Mouse (Mus musculus): ENCODE data around the gene Psmc6. TPM values are rescaled to one million over a fixed set of nuclear protein-coding genes. Genes with fewer than 3 reads are reported as not detected.

Gene Psmc6
- 100 to 1,000 TPM; 116 to 134 TPM for total RNA-seq (2021)
- long read RNA-seq, experiment 1, transcript Psmc6-201 (14 exons, 2,234 nt): major isoform, 134 of 145 reads
- long read RNA-seq, experiment 1, partial matches to known transcripts: 7 of 145 reads
- long read RNA-seq, experiment 1, other reads (novel, unspliced or antisense): 4 of 145 reads
- long read RNA-seq, experiment 2, transcript Psmc6-201 (14 exons, 2,234 nt): major isoform, 122 of 127 reads
- long read RNA-seq, experiment 2, partial matches to known transcripts: 3 of 127 reads
- long read RNA-seq, experiment 2, other reads (novel, unspliced or antisense): 2 of 127 reads

GRCm38 (mm10) chr14:45329589-45330181 lies at the start of gene Psmc6:
Gene Psmc6, plus strand, starts transcription at chr14:45329788.
- peak; percentile 80 to 89 for DNase-seq (ENCODE audit: low spot score in 2 of 2)

GRCm38 (mm10) chr14:45282066-45282465 lies 47.5 kb upstream of the Psmc6 start:
- DNase-seq (ENCODE audit: low spot score in 2 of 2): no peak

DNA sequence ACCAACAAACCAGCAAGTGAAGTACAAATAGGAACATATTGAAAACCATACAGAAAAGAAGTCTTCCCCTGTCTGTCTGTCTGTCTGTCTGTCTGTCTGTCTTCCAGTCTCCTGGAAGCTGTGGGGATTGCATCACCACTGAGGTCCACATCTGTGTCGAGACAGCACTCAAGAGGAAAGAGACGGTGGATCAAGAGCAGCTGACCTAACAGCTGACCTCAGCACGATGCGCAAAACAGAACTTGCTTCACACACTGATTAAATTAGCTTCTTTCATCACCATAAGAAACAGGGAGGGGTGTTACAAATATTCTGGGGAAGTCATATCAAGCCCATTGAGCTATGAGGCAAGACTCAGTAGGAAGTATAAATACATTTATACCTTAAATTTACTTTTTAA lies 38.0 kb upstream of the Psmc6 start:
- no peak for DNase-seq (ENCODE audit: low spot score in 2 of 2)

GRCm38 (mm10) chr14:45303939-45304338 lies 25.6 kb upstream of the Psmc6 start:
- no peak for DNase-seq (ENCODE audit: low spot score in 2 of 2)

DNA sequence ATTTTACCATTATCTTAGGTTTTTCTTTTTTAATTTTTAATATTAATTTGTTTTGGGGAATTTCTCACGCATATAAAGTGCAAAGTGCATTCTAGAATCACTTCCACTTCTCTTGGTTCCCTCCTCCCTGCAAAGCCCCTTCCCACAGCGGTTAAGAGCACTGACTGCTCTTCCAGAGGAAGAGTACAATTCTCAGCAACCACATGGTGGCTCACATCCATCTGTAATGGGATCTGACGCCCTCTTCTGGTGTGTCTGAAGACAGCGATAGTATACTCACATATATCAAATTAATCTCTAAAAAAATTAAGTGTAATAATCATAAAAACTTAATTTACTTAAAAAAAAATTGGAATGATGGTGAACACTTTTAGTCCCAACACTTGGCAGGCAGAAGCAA lies 25.2 kb upstream of the Psmc6 start:
- no peak for DNase-seq (ENCODE audit: low spot score in 2 of 2)

- DNase-seq (ENCODE audit: low spot score in 2 of 2): no peak
Observed at GRCm38 (mm10) chr14:45305852-45306251, 23.7 kb upstream of the Psmc6 start.

DNA sequence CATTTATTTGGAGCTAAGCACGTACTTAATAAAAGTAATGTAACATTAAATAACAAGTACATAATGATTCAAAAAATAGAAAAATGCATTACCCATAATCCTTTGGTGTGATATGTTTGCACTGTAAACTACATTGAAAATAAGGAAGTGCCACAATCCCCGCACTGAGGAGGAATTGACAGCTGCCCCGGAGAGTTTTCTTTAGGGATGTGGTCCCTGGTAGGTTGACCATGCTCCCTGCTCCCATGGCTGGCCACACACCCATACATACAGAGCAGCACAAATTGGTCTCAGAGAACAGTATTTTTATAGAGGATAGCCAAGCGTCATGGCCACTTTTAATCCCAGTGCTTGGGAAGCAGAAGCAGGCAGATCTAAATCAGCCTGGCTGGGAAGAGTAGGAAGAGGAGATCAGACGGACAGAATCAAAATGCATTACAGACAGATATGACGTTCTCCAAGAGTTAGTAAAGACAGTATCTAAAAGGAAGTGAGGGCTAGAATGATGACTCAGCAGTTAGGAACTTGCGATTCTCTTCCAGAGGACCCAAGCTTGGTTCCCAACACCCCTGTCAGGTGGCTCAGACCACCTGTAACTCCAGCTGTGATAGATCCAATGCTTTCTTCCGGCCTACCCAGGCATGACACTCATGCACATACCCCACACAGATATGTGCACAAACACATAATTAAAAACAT lies 21.8 kb upstream of the Psmc6 start:
- DNase-seq (ENCODE audit: low spot score in 2 of 2): no peak

DNA sequence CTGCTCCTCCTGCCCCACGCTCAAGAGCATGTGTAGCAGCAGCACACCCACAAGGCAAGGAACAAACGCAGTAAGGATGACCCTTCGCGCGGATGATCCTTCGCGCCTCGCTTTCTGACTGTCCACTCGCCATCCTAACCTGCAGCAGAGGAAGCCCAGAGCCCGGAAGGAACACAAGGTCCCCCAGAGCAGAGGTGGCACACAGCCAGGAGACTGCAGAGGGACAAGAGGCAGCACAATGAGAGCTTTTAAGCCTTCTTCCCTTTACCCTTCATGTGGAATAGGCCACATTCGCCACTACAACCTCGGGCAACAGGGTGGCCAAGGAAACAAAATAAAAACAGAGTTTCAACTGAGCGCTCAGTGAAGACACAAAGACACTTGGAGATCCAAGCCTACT lies 19.9 kb upstream of the Psmc6 start:
- DNase-seq (ENCODE audit: low spot score in 2 of 2): no peak

GRCm38 (mm10) chr14:45310101-45310500 lies 19.5 kb upstream of the Psmc6 start:
- DNase-seq (ENCODE audit: low spot score in 2 of 2): no peak

GRCm38 (mm10) chr14:45316927-45317326 lies 12.7 kb upstream of the Psmc6 start:
- no peak for DNase-seq (ENCODE audit: low spot score in 2 of 2)

- peak in 1 of 2 experiments; percentile 23 for DNase-seq (ENCODE audit: low spot score in 2 of 2)
Observed at GRCm38 (mm10) chr14:45317921-45318411, 11.6 kb upstream of the Psmc6 start.

- peak; percentile 78 to 83 for DNase-seq (ENCODE audit: low spot score in 2 of 2)
Observed at GRCm38 (mm10) chr14:45318426-45319236, 11.0 kb upstream of the Psmc6 start, which contains the start of gene Ero1l. Gene Ero1l, minus strand, starts transcription at chr14:45318771.

- DNase-seq (ENCODE audit: low spot score in 2 of 2): no peak
Observed at GRCm38 (mm10) chr14:45319237-45319610, 10.4 kb upstream of the Psmc6 start.

DNA sequence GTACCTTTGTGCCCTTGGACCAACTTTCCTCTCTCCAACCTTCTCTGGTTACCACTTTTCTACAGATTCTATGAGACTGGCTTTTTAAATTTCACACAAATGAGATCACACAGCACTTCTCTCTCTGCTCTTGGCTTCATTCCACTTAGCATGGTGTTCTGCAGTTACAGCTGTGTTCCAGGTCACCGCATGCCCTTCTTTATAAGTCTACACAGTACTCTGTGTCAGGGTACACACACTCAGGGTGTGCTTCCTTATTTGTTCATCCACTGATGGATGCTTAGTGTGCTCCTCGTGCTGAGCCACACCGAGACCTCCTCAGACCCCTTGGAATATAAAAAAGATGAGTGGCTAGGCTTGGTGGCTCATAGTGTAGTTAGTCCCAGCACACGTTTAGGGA lies 9.5 kb upstream of the Psmc6 start:
- no peak for DNase-seq (ENCODE audit: low spot score in 2 of 2)

DNA sequence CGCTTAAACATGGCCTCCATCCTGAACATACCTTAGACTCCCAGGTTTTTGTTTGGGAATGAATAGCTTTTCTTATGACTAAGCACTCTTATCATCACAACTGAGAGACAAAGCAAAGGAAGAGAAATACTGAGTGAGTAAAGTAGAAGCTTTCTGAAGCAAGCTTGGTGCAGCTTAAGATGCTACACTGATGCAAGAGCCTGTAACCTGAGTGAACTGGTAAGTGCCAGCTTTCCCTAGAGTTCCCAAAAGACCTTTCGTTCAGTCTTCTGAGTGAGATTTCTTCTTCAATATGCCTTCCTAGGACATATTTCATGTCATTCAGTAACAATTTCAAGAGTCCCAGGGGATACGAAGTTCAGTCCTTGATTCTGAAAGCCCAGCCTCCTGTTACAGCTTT lies 8.5 kb upstream of the Psmc6 start:
- no peak for DNase-seq (ENCODE audit: low spot score in 2 of 2)

- no peak for DNase-seq (ENCODE audit: low spot score in 2 of 2)
Observed at GRCm38 (mm10) chr14:45321622-45322021, 8.0 kb upstream of the Psmc6 start.

DNA sequence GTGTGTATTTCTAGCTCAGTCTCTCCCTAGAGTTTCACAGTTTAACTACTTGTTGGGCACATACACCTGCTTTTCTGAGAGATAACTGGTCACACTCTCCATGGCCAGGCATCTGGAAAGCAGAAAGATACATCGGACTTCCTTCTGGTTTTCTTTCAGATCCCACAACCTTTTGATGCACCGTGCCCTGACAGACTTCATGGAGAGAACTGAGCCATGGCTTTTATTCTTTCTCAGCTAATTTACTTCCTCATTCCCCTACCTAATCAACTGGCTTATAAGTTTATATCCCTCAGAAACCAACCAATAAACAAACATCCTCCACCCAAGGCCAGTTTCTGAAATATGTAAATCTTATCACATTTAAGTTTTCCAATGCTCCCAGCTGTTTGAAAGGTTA lies 7.1 kb upstream of the Psmc6 start:
- DNase-seq (ENCODE audit: low spot score in 2 of 2): no peak

DNA sequence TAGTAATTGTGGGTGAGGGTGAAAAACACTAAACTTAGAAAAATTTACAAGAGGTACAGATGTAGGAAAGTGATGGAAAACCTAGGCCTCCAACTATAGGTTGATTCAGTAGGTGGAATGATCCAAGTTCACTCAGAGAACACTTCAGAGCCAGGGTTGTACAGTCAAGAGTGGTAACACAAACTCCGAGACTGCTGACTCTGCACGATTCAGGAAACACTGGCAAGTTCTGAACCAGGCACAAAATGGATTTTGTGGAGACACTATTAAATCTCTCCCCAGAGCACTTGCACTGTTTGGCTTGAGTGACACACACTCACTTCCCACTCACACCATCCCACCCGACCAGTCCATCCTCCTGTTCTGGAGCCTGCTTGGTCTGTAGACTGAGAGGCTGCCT lies 6.3 kb upstream of the Psmc6 start:
- DNase-seq (ENCODE audit: low spot score in 2 of 2): no peak

DNA sequence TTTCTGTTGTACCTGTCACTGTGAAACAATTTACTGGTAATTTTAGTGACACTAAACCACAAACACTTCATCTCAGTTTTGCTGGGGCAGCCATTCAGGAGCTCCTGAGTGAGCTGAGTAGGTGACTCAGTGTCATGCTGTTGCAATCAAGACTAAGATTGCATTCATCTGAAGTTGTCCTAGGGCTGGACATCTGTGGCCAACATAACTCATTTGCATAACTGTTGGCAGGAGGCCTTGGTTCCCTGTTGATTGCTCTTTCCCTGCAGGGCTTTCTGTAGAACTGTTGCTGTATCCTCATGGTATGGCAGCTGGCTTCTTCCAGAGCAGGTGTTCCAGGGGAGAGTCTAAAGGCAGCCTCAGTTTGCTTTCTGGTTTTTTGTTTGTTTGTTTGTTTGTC lies 4.1 kb upstream of the Psmc6 start:
- no peak for DNase-seq (ENCODE audit: low spot score in 2 of 2)

GRCm38 (mm10) chr14:45328072-45328713 lies 1.4 kb upstream of the Psmc6 start:
- DNase-seq (ENCODE audit: low spot score in 2 of 2): no peak

DNA sequence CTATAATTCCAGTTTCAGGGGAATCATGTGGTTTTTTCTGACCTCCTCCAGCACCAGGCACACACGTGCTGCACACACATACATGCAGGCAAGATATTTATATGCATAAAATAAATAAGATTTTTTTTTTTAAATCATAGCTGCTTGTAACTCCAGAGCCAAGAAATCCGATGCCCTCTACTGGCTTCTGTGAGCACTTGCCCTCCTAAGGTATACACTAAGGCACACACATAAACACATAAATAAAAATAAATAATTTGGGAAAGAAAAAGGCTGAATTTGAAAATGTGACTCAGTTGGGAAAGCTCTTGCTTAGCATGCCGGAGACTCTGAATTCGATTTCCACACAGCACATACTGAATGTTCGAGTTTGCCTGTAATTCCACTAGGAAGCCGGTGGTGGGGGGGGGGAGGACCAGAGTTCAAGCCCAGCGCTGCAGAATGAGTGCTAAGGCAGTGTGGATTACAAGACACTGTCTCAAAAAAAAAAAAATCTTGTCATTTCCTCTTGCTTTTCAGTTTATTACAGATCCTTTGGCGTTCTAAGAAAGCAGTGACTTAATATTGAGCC lies 485 bp upstream of the Psmc6 start:
- no peak for DNase-seq (ENCODE audit: low spot score in 2 of 2)

All from gastrocnemius, postnatal 4 days (tissue).